Mouse (Mus musculus): ENCODE measurements around the gene Fbxw11. TPM values are rescaled to one million over a fixed set of nuclear protein-coding genes. Genes with fewer than 3 reads are reported as not detected.

The Fbxw11 gene
- polyA plus RNA-seq, 1 experiment from 2014 or later: 120 TPM

- Histone ChIP-seq H3K27me3 (ENCODE audit: control insufficient read depth, insufficient read depth, low read length) (no peaks in the 10 kb centered on the region), H3K36me3 (ENCODE audit: control insufficient read depth, insufficient read depth, low read length) (no peaks in the 10 kb centered on the region), H3K9ac (replicated peaks; ENCODE audit: low read length) (peak overlapping the region; percentile 95), H3K27ac (replicated peaks; ENCODE audit: low read depth, low read length) (no peak overlapping the region), H3K4me2 (ENCODE audit: low read length) (peak overlapping the region; percentile 86), H3K4me3 (replicated peaks; ENCODE audit: low read depth, low read length) (peak overlapping the region; percentile 99), H3K4me1 (ENCODE audit: control insufficient read depth, insufficient read depth, low read length) (peaks cover 14% of the 10 kb centered on the region), H3K9me3 (ENCODE audit: control insufficient read depth, low read length) (no peaks in the 10 kb centered on the region)
- WGBS: 46% methylated on average over 3 of the region's 3 CpGs
- DNase-seq: peak; percentile 13
- no peak for ATAC-seq (ENCODE audit: low FRiP score, low TSS enrichment)
Observed at GRCm38 (mm10) chr11:32644010-32644409, 1.5 kb downstream of the Fbxw11 start.

- Histone ChIP-seq H3K27ac (replicated peaks; ENCODE audit: low read depth, low read length) (no peak overlapping the region), H3K9ac (replicated peaks; ENCODE audit: low read length) (no peak overlapping the region), H3K4me1 (ENCODE audit: control insufficient read depth, insufficient read depth, low read length) (peaks cover 8% of the 10 kb centered on the region), H3K9me3 (ENCODE audit: control insufficient read depth, low read length) (no peaks in the 10 kb centered on the region), H3K36me3 (ENCODE audit: control insufficient read depth, insufficient read depth, low read length) (no peaks in the 10 kb centered on the region), H3K4me2 (ENCODE audit: low read length) (no peak overlapping the region), H3K27me3 (ENCODE audit: control insufficient read depth, insufficient read depth, low read length) (no peaks in the 10 kb centered on the region), H3K4me3 (replicated peaks; ENCODE audit: low read depth, low read length) (no peak overlapping the region)
- DNase-seq (no peak), ATAC-seq (ENCODE audit: low FRiP score, low TSS enrichment) (no peak)
- 88% methylated on average over 2 of the region's 2 CpGs for WGBS
Observed at GRCm38 (mm10) chr11:32647265-32647664, 4.7 kb downstream of the Fbxw11 start.

DNA sequence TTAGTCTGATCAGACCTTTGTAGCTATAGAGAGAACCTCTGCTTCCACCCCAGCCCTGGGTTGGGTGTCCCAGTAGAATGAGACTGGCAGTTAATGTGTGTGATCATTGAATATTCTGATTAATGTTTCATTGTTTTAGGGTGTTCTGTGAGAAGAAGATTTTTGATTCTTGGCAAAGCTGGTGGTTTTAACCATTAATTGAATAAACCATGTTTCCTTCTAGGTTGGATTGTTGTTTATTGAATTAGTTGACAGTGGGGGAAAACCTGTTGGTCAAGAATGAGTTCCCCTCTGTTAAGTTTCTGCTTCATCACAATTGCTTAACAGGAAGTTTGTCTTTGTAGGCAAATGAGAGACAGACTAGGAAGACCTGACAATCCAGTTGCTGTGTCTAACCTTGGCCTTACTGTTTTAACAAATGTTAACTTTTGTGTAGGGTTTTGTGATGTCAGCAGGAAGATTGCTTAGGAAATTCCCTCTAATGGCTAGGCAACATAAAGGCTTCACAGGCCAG is 7.8 kb downstream of the Fbxw11 start:
- DNase-seq (no peak), ATAC-seq (ENCODE audit: low FRiP score, low TSS enrichment) (no peak)
- H3K27me3 ChIP-seq (ENCODE audit: control insufficient read depth, insufficient read depth, low read length): no peaks in the 10 kb centered on the region
- no peak overlapping the region for H3K9ac ChIP-seq (replicated peaks; ENCODE audit: low read length)
- H3K9me3 ChIP-seq (ENCODE audit: control insufficient read depth, low read length): no peaks in the 10 kb centered on the region
- H3K4me3 ChIP-seq (replicated peaks; ENCODE audit: low read depth, low read length): no peak overlapping the region
- 0 out of 2 replicates have a peak, but pooled peaks cover 3% of the 10 kb centered on the region for H3K36me3 ChIP-seq (ENCODE audit: control insufficient read depth, insufficient read depth, low read length)
- no peaks in the 10 kb centered on the region for H3K4me1 ChIP-seq (ENCODE audit: control insufficient read depth, insufficient read depth, low read length)
- H3K4me2 ChIP-seq (ENCODE audit: low read length): no peak overlapping the region
- H3K27ac ChIP-seq (replicated peaks; ENCODE audit: low read depth, low read length): no peak overlapping the region

DNA sequence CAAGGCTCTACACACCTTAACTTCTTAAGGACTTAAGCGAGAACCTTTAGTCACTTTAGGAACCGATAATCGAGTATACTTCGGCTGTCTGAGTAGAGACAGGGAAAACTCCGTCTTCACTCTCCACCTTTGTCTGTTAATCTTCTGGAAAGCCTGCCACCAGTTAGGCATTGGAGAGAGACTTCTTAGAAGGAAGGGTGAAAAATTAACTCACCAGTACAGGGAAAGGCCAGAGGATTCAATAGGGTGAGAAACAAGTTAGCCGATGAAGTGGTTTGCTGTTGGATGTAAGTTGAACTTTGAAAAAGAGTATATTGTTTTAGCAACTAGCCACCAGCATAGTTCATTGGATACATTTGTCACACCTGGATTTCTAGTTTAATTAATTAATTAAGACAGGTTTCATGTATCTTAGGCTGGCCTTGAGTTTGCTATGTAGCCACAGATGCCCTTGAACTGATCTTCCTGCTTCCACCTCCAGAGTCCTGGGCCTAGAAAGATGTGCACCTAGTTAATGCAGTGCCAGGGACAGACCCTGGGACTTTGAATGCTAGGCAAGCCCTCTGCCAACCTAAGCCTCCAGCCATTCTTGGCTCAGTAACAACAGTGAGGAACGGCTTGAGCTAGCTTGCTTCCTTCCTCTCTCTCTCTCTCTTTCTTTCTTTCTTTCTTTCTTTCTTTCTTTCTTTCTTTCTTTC is 8.5 kb downstream of the Fbxw11 start:
- ATAC-seq (ENCODE audit: low FRiP score, low TSS enrichment) (no peak), DNase-seq (no peak)
- no peaks in the 10 kb centered on the region for H3K4me1 ChIP-seq (ENCODE audit: control insufficient read depth, insufficient read depth, low read length)

GRCm38 (mm10) chr11:32651723-32652122 is 9.2 kb downstream of the Fbxw11 start:
- Histone ChIP-seq H3K4me3 (replicated peaks; ENCODE audit: low read depth, low read length) (no peak overlapping the region), H3K4me1 (ENCODE audit: control insufficient read depth, insufficient read depth, low read length) (no peaks in the 10 kb centered on the region), H3K4me2 (ENCODE audit: low read length) (no peak overlapping the region), H3K9me3 (ENCODE audit: control insufficient read depth, low read length) (no peaks in the 10 kb centered on the region), H3K27me3 (ENCODE audit: control insufficient read depth, insufficient read depth, low read length) (no peaks in the 10 kb centered on the region), H3K36me3 (ENCODE audit: control insufficient read depth, insufficient read depth, low read length) (0 out of 2 replicates have a peak, but pooled peaks cover 3% of the 10 kb centered on the region), H3K27ac (replicated peaks; ENCODE audit: low read depth, low read length) (no peak overlapping the region), H3K9ac (replicated peaks; ENCODE audit: low read length) (no peak overlapping the region)
- DNase-seq (no peak), ATAC-seq (ENCODE audit: low FRiP score, low TSS enrichment) (no peak)
- WGBS: 92% methylated on average over 1 of the region's 1 CpGs

More for the DNA sequence above, 8.5 kb downstream of the Fbxw11 start:
- WGBS: 92% methylated on average over 7 of the region's 7 CpGs
- no peak overlapping the region for H3K4me3 ChIP-seq (replicated peaks; ENCODE audit: low read depth, low read length)
- no peaks in the 10 kb centered on the region for H3K27me3 ChIP-seq (ENCODE audit: control insufficient read depth, insufficient read depth, low read length)
- 0 out of 2 replicates have a peak, but pooled peaks cover 3% of the 10 kb centered on the region for H3K36me3 ChIP-seq (ENCODE audit: control insufficient read depth, insufficient read depth, low read length)
- no peak overlapping the region for H3K9ac ChIP-seq (replicated peaks; ENCODE audit: low read length)
- no peak overlapping the region for H3K4me2 ChIP-seq (ENCODE audit: low read length)
- no peaks in the 10 kb centered on the region for H3K9me3 ChIP-seq (ENCODE audit: control insufficient read depth, low read length)
- no peak overlapping the region for H3K27ac ChIP-seq (replicated peaks; ENCODE audit: low read depth, low read length)

DNA sequence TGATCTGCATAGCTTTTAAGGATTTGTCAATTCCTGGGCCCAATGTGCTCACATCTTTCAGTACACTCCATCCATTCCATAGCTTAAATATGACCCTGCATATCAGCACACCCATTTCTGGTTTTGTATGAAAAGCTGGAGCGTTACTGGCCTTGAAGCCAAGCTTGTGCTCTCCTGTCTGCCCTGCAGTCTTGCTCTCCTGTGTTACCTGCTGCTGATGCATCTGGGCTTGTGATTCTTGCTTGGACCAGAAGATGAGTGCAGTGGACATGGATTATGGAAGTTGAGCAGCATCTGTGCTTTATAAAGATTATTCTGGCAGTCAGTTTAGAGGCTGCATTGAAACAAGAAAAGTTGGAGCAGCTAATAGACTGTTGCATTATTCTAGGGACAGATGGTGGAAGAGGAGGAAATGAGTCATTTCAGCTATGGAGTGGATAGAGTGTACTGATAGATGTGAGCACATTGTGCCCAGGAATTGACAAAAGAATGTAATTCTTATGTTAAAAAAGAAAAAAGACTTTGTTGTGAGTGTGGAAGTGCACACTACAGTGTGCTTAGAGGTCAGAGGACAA is 19.6 kb downstream of the Fbxw11 start:
- no peaks in the 10 kb centered on the region for H3K9me3 ChIP-seq (ENCODE audit: control insufficient read depth, low read length)
- 98% methylated on average over 1 of the region's 1 CpGs for WGBS
- no peaks in the 10 kb centered on the region for H3K36me3 ChIP-seq (ENCODE audit: control insufficient read depth, insufficient read depth, low read length)
- no peak for DNase-seq
- no peaks in the 10 kb centered on the region for H3K4me1 ChIP-seq (ENCODE audit: control insufficient read depth, insufficient read depth, low read length)
- H3K4me2 ChIP-seq (ENCODE audit: low read length): no peak overlapping the region
- ATAC-seq (ENCODE audit: low FRiP score, low TSS enrichment): no peak
- H3K9ac ChIP-seq (replicated peaks; ENCODE audit: low read length): no peak overlapping the region
- H3K4me3 ChIP-seq (replicated peaks; ENCODE audit: low read depth, low read length): no peak overlapping the region
- no peaks in the 10 kb centered on the region for H3K27me3 ChIP-seq (ENCODE audit: control insufficient read depth, insufficient read depth, low read length)
- H3K27ac ChIP-seq (replicated peaks; ENCODE audit: low read depth, low read length): no peak overlapping the region

GRCm38 (mm10) chr11:32665639-32666038 is 23.1 kb downstream of the Fbxw11 start:
- DNase-seq (no peak), ATAC-seq (ENCODE audit: low FRiP score, low TSS enrichment) (no peak)
- H3K36me3 ChIP-seq (ENCODE audit: control insufficient read depth, insufficient read depth, low read length): no peaks in the 10 kb centered on the region
- no peak overlapping the region for H3K27ac ChIP-seq (replicated peaks; ENCODE audit: low read depth, low read length)
- H3K4me2 ChIP-seq (ENCODE audit: low read length): no peak overlapping the region
- no peak overlapping the region for H3K4me3 ChIP-seq (replicated peaks; ENCODE audit: low read depth, low read length)
- H3K27me3 ChIP-seq (ENCODE audit: control insufficient read depth, insufficient read depth, low read length): no peaks in the 10 kb centered on the region
- H3K4me1 ChIP-seq (ENCODE audit: control insufficient read depth, insufficient read depth, low read length): no peaks in the 10 kb centered on the region
- H3K9ac ChIP-seq (replicated peaks; ENCODE audit: low read length): no peak overlapping the region
- whole genome bisulfite sequencing: 93% methylated on average over 3 of the region's 3 CpGs
- H3K9me3 ChIP-seq (ENCODE audit: control insufficient read depth, low read length): no peaks in the 10 kb centered on the region

- no peaks in the 10 kb centered on the region for H3K9me3 ChIP-seq (ENCODE audit: control insufficient read depth, low read length)
- H3K27me3 ChIP-seq (ENCODE audit: control insufficient read depth, insufficient read depth, low read length): no peaks in the 10 kb centered on the region
- no peak overlapping the region for H3K9ac ChIP-seq (replicated peaks; ENCODE audit: low read length)
- DNase-seq (no peak), ATAC-seq (ENCODE audit: low FRiP score, low TSS enrichment) (no peak)
- H3K27ac ChIP-seq (replicated peaks; ENCODE audit: low read depth, low read length): no peak overlapping the region
- H3K36me3 ChIP-seq (ENCODE audit: control insufficient read depth, insufficient read depth, low read length): no peaks in the 10 kb centered on the region
- no peak overlapping the region for H3K4me2 ChIP-seq (ENCODE audit: low read length)
- no peak overlapping the region for H3K4me3 ChIP-seq (replicated peaks; ENCODE audit: low read depth, low read length)
- no peaks in the 10 kb centered on the region for H3K4me1 ChIP-seq (ENCODE audit: control insufficient read depth, insufficient read depth, low read length)
Observed at GRCm38 (mm10) chr11:32666983-32667382, 24.5 kb downstream of the Fbxw11 start.

DNA sequence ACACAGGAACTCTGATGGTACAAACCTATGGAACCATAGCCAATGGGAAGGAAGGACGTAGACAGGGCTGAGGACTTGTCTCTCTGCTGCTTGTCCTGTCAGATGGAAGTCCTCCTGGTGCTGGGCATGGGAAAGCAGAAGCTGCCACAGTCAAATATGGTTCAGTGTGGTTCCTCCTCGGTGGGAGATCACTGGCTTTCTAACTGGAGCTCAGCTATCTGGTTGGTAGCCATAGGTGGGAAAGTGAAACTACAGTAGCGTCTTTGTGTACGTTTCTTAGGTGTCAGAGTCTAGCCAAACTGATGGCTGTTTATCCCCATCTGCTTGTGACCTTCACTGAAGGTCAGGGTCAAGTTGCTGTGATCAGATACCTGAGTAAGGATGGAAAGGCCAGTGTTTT is 29.0 kb downstream of the Fbxw11 start:
- no peak overlapping the region for H3K27ac ChIP-seq (replicated peaks; ENCODE audit: low read depth, low read length)
- H3K4me3 ChIP-seq (replicated peaks; ENCODE audit: low read depth, low read length): no peak overlapping the region
- H3K27me3 ChIP-seq (ENCODE audit: control insufficient read depth, insufficient read depth, low read length): no peaks in the 10 kb centered on the region
- ATAC-seq (ENCODE audit: low FRiP score, low TSS enrichment) (no peak), DNase-seq (no peak)
- no peak overlapping the region for H3K9ac ChIP-seq (replicated peaks; ENCODE audit: low read length)
- H3K9me3 ChIP-seq (ENCODE audit: control insufficient read depth, low read length): no peaks in the 10 kb centered on the region
- no peaks in the 10 kb centered on the region for H3K4me1 ChIP-seq (ENCODE audit: control insufficient read depth, insufficient read depth, low read length)
- 96% methylated on average over 4 of the region's 4 CpGs for WGBS
- H3K4me2 ChIP-seq (ENCODE audit: low read length): no peak overlapping the region
- no peaks in the 10 kb centered on the region for H3K36me3 ChIP-seq (ENCODE audit: control insufficient read depth, insufficient read depth, low read length)

Measured in midbrain, embryonic 14.5 days (tissue).